Comparison of ENCODE assay signal across 9 mouse cellular contexts in the genomic region with DNA sequence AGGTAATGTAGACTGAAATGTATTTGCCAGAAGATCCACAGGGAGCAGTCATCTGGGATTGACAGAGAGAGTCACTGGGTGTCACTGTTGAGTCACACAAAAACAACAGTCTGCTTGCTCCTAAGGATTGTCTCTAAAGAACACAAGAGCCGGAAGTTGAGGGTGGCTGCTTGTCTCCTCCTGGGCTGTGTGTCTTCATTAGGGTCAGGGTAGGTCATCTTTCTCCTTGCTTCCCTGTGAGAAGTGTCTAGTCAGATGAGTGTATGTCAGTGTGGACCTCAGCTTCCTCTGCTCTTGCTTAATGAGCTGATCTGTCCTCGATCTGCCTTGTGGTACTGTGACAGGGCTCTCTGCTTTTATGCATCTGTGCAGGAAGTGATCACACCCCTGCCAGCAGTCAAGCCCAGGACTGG.
A peak's percentile ranks its signal among the peaks of the same experiment; 100 is the strongest.
DNase-seq lines count a peak whose midpoint lies in the region; ATAC-seq and TF ChIP-seq lines count a peak whose summit lies in the region.
"Had no signal": no experiment of that assay in that cellular context is flagged by ENCODE, and none has a peak within 500 bp of the region (broad histone marks: within the 10 kb centered on the region; RNA-seq: fewer than 3 reads in every experiment).

No protein-coding gene starts in this region.

- no peak overlapping the region for H3K4me3 ChIP-seq in heart, postnatal 0 days (ENCODE audit: low read depth, low read length)
- H3K4me3 ChIP-seq in stomach, embryonic 14.5 days (ENCODE audit: low read depth, low read length), result no peak overlapping the region
- H3K4me3 ChIP-seq: liver, embryonic 15.5 days had no signal

- TF ChIP-seq EP300 in heart, postnatal 0 days (IDR thresholded peaks at IDR 0.05; ENCODE audit: low read depth), result no peak

- peak; percentile 40 for TF ChIP-seq CTCF in heart, postnatal 0 days (IDR thresholded peaks at IDR 0.05; ENCODE audit: low read depth)

- peak; percentile 3 for DNase-seq in ovary, postnatal 14 days (ENCODE audit: low spot score)
- DNase-seq in ovary, adult 18-20 months (ENCODE audit: low spot score), result no peak
- DNase-seq in heart, postnatal 0 days (ENCODE audit: low spot score), result peak; percentile 57
- DNase-seq in layer of hippocampus, adult 9-11 months, result peak; percentile 67

- no peaks in the 10 kb centered on the region for H3K9me3 ChIP-seq in heart, postnatal 0 days (replicated peaks; ENCODE audit: control insufficient read depth, low read length)
- H3K9me3 ChIP-seq in stomach, embryonic 14.5 days (ENCODE audit: control insufficient read depth, low read depth, low read length), result no peaks in the 10 kb centered on the region
- H3K9me3 ChIP-seq: liver, embryonic 15.5 days had no signal

- H3K36me3 ChIP-seq in heart, postnatal 0 days (replicated peaks; ENCODE audit: control insufficient read depth, insufficient read depth, low read length), result no peaks in the 10 kb centered on the region
- H3K36me3 ChIP-seq in stomach, embryonic 14.5 days (ENCODE audit: control insufficient read depth, insufficient read depth, low read length), result no peaks in the 10 kb centered on the region
- H3K36me3 ChIP-seq: liver, embryonic 15.5 days had no signal

- ATAC-seq in common myeloid progenitor, adult 5-6 weeks (replicated peaks; ENCODE audit: low read depth, poor library complexity, severe bottlenecking), result peak; percentile 63
- ATAC-seq in heart, postnatal 0 days (ENCODE audit: insufficient read depth, low read depth), result peak; percentile 20; the same call in 1 of the 2 replicates
- 0 out of 2 replicates have a peak, but pooled peaks have one; percentile 14 for ATAC-seq in megakaryocyte progenitor cell, adult 5-6 weeks (replicated peaks; ENCODE audit: poor library complexity)
- peak; percentile 49; the same call in 1 of the 2 replicates for ATAC-seq in stomach, embryonic 14.5 days (ENCODE audit: insufficient number of reproducible peaks, insufficient read depth, low FRiP score, low read depth)
- ATAC-seq in inflammation-experienced regulatory T-cells, adult 6 months, result no peak

- no peak overlapping the region for H3K27ac ChIP-seq in heart, postnatal 0 days (ENCODE audit: low read depth)
- H3K27ac ChIP-seq in stomach, embryonic 14.5 days (ENCODE audit: low read length), result no peak overlapping the region
- H3K27ac ChIP-seq: liver, embryonic 15.5 days had no signal

- H3K27me3 ChIP-seq in heart, postnatal 0 days (ENCODE audit: control insufficient read depth, insufficient read depth, low read length), result no peaks in the 10 kb centered on the region
- H3K27me3 ChIP-seq in stomach, embryonic 14.5 days (ENCODE audit: control insufficient read depth, insufficient read depth, low read length), result no peaks in the 10 kb centered on the region
- H3K27me3 ChIP-seq: liver, embryonic 15.5 days had no signal

- no peak overlapping the region for H3K9ac ChIP-seq in heart, postnatal 0 days (replicated peaks; ENCODE audit: low read depth, low read length)
- H3K9ac ChIP-seq in stomach, embryonic 14.5 days (replicated peaks; ENCODE audit: low read depth, low read length), result no peak overlapping the region
- H3K9ac ChIP-seq: liver, embryonic 15.5 days had no signal

- no peak overlapping the region for H3K4me2 ChIP-seq in heart, postnatal 0 days (ENCODE audit: low read depth, low read length)
- no peak overlapping the region for H3K4me2 ChIP-seq in stomach, embryonic 14.5 days (replicated peaks; ENCODE audit: low read depth, low read length)
- H3K4me2 ChIP-seq: liver, embryonic 15.5 days had no signal

- H3K4me1 ChIP-seq in heart, postnatal 0 days (ENCODE audit: control insufficient read depth, insufficient read depth), result no peaks in the 10 kb centered on the region
- no peaks in the 10 kb centered on the region for H3K4me1 ChIP-seq in stomach, embryonic 14.5 days (ENCODE audit: control insufficient read depth, insufficient read depth, low read length)
- H3K4me1 ChIP-seq: liver, embryonic 15.5 days had no signal

- 21% methylated on average over 2 of the region's 2 CpGs for WGBS in heart, postnatal 0 days
- WGBS in stomach, embryonic 14.5 days, result 18% methylated on average over 2 of the region's 2 CpGs
